Mouse (Mus musculus) neural tube, embryonic 10.5 days (tissue): ENCODE measurements around the gene Gipc3.

Experiments used
- DNase-seq: peaks from one replicate; pipeline ENCODE4 v3.0.0-alpha.2; 2017; ENCODE audit warnings: low spot score; ENCODE audit errors: extremely low spot score

Gene Gipc3

DNA sequence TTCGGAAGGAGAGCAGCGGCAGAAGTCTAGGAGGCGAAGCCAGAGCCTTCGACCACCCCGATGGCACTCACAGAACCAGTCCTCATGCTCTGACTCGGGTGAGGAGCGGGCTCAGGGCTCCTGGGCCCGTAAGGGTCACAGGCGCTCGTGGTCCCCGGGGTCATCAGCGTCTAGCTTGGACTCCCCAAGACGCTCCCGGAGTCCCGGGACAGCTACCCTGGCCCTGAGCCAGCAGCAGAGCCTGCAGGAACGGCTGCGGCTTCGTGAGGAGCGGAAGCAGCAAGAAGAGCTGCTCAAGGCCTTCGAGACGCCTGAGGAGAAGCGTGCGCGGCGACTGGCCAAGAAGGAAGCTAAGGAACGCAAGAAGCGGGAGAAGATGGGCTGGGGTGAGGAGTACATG lies 20.6 kb downstream of the Gipc3 start:
- DNase-seq = no peak

- no peak for DNase-seq
Measured at GRCm38 (mm10) chr10:81321436-81321835, 21.6 kb downstream of the Gipc3 start.

DNA sequence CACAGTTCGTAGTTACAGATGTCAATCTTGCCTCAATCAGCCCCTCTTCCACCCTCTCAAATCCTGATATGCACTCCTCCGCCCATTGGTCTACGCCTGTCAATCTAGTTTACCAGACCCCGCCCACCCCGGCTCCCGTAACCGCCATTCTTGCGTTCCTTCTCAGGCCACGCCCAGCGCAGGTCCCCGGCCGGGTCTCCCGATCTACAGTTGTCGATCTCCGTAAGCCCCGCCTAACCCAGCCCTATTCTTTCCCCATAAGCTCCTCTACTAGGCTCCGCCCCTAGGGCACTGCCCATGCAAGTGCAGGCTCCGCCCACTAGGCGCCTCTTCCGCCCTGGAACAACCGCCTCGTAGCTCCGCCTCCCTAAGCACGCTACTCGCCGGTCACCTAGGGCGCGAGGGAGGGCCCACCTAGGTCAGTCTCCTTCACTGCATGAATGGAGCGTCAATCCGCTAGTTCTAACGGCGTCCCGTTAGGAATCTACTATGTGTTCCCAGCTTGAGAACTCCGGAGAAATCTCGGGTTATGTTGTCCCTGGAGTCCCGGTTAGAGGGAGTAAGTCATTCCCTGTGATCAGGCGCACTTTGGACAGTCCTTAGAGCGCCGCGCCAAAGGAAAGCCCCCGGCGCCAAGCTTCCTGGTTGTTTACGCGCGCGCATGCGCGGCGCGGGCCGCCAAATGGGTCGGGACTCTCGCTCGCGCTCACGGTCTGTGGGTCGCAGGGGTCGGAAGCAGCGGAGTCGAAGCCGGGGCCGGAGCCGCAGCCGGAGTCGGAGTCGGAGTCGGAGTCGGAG lies 22.3 kb downstream of the Gipc3 start, which contains the start of gene Cactin:
Gene Cactin (plus strand): TSS at position 554 of the 798 bp plus-strand sequence.
- peak; percentile 98 for DNase-seq

DNA sequence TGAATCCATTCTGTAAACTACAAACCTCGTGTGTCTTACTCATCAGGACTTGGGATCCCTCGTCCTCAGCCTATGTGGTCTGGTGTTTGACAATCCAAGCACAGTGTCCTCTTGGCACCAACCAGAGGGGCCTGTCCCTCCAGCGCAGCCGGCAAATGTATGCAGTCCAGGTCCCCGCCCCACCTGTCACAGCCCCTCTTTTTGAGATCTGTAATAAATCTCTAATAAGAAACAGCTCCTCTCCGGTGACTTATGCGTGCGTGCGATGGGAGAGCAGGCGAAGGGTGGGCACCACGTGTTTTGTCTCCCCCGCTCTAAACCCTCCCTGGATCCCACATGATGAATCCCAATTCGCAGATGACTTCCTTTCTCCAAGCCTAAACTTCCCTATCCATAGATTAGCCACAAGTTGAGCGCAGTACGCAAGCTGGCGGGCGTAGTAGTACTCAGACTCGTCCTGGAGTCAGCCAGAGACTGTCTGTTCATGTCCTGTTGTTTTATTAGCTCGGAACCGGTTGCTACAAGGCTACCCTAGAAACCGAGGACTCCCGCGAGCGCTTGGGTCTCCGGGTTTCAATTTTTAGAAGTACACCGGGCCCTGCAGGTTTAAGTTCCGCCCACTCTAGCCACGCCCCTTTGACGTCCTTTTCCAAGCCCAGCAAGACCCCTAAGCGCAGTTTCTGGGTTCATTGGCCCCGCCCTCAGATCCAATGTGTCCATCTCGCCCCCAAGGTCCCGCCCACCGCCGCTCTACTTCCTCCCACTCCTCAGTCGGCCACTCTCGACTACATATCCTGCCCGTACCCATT lies 23.1 kb downstream of the Gipc3 start:
- peak; percentile 97 for DNase-seq

- DNase-seq = no peak
Measured at GRCm38 (mm10) chr10:81319330-81319699, 23.8 kb downstream of the Gipc3 start.

DNA sequence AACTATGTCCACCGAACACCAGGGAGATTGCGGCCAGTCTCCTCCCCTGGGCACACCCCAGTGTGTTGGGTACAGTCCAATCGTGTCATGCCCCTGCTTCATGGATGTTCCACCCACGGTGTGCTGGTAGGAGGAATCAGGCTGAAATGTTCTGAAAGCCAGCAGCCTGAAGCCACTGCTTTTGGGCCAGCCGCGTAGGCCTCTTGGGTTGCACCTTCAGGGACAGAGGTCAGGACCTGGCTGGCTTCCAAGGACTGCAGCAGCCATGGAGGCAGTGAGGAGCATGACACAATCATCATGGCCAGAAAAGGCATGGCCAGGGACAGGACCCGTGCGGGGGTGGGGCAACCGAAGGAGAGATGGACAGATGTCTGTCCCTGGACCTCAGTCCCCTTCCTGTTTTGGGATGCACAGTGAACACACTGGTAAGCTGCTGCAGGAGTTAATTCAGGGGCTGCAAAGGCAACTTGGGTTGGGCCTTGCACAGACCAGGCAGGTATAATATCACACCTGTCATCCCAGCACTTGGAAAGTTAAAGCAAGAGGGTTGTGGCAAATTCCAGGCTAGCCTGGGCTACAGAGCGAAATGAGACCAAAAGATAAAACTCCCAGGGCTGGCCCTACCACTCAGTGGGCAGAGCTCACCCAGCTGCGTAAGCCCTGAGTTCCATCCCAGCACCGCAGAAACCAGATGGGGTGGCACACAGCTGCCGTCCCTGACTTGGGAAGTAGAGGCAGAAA lies 24.3 kb downstream of the Gipc3 start:
- no peak for DNase-seq

GRCm38 (mm10) chr10:81317273-81317672 lies 25.8 kb downstream of the Gipc3 start:
- DNase-seq = no peak

GRCm38 (mm10) chr10:81316338-81317060 lies 26.6 kb downstream of the Gipc3 start:
- DNase-seq = no peak

- DNase-seq = no peak
Measured at GRCm38 (mm10) chr10:81315587-81315986, 27.5 kb downstream of the Gipc3 start.

DNA sequence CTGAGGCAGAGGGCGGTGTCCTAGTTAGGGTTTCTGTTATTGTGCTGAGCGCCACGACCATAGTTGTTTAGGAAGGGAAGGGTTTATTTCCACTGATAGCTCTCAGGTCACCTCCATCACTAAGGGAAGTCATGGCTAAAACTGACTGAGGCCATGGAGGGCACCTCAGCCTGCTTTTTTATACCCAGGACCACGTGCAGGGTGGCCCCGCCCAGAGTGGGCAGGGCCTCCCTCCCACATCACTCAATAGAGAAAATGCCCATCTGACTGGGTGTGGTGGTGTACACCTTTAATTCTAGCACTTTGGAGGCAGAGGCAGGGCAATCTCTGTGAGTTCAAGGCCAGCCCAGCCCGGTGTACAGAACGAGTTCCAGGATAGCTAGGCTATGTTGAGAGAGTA lies 28.9 kb downstream of the Gipc3 start:
- no peak for DNase-seq

DNA sequence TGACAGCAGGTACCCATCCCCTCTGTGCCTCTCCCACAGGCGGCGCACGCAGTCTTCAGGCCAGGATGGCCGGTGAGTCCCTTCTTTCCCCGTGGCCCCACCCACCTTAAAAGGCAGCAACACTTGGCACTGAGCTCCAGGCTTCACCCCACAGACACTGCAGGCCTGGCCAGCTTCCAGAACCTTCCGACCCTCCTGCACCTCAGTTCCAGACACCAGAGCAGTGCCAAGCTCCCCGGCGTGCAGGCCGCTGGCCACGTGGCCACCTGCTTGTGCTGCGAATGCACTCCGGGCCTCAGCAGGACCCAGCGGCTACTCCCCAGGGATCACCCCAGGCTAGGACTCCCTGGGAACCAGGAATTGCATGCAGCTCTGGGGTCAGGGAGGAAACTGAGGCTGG lies 29.5 kb downstream of the Gipc3 start:
- DNase-seq = no peak

GRCm38 (mm10) chr10:81309571-81309970 lies 33.5 kb downstream of the Gipc3 start:
- no peak for DNase-seq

DNA sequence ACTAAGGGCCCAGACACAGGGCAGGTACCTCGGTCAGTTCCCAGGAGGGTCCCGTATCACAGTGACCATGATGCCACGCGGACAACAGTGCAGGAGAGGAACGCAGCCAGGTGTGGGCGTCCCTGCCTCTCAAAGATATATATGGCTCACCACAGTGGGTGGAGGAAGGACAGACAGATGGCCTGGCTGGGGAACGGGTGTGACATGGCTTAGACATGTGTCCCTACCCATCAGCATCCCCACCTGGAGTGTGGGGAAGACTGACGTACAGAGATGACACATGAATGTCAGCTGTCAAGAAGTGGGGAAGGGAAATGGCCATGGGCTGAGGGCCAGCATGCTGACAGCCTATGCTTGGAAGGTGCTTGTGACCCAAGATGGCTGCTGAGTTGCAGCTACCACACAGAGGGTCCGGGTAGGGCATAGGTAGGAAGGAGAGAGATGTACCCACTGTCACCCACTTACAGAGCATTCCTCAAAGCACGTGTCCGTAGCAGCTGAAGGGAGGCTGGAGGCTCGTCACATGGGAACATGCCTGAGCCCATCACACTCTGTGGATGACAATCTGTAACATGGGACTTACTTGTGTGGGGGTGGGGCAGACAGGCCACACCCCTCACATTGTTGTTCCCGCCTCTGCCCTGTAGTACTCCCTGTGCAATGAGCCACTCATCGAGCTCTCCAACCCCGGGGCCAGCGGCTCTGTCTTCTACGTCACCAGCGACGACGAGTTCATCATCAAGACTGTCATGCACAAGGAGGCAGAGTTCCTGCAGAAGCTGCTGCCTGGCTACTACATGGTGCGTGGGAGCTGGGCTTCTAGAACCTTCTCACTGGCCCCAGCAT lies 36.0 kb downstream of the Gipc3 start:
- DNase-seq = no peak

DNA sequence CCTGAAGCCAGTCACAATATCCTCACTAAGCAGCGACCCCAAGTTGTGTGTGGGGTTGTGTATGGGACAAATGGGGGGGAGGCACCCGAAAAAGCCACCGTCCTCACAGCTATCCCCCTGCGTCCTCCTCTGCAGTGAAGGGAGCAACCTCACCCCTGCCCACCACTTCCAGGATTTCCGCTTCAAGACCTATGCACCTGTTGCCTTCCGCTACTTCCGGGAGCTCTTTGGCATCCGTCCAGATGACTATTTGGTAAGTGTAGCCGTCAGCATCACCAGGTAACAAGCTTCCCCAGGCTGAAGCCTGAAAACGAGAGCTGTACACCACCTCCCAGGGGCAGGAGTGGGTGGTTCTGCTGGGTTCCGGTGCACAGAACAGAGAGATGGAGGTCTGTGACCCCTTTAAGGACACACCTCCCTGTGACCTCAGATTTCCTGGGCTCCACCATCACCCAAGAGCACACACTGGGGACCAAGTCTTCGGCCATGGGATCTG lies 36.8 kb downstream of the Gipc3 start:
- no peak for DNase-seq

DNA sequence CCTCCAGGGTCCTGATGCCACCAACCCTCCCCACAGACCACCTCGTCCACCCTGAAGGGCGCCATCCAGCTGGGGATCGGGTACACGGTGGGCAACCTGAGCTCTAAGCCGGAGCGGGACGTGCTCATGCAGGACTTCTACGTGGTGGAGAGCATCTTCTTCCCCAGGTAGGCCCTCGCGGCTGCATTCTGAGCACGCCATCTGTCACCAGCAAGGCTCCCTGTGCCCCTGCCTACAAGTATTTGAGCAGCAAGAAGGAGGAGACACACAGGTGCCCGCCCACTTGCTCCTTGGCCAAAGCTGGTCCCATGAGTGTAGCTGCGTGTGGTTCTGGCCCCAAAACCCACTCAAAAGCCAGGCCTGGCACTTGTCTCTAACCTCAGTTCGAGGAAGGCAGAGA lies 37.4 kb downstream of the Gipc3 start:
- no peak for DNase-seq

DNA sequence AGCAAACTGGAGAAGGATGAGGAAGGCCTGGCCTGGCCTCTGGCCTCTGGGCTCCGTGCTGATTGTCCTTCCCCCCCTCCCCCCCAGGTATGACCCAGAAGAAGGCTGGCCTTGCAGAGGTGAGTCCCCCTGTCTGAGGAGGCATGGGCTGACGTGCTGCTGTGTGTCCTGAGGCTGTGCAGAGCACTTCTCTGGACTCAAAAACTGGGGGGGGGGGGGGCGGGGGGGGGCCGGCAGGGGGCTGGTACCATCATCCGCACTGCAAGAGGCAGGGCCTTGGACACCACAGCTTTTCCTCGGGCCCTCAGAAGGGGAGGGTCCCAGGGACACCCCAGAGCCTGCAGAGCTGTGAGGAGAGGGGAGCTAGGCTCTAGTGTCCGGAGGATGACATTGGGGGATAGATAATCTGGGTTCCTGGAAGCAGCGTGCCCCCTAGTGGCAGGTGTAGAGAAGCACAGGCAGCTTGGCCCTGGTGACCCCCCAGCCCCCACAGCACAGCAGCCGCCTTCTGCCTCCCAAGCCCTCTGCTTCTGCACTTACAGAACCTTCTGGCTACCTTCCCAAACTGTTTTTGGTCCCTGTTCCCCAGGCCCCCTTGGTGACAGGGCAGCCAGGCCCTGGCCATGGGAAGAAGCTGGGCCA lies 38.3 kb downstream of the Gipc3 start:
- peak; percentile 55 for DNase-seq

DNA sequence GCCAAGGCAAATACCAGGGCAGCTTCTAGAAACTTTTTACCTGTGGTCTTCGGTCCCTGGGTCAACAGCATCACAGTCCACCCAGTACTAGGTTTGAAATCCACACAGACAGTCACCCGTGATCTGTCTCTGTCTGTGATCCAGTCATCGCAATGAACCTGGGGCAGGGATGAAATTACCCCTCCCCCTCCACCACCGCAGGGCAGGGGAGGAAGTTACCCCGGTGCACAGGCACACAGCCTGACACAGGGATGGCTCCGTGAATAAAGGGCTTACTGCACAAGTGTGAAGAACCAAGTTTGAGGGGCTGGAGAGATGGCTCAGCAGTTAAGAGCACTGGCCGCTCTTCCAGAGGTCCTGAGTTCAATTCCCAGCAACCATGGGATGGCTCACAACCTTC lies 39.3 kb downstream of the Gipc3 start:
- DNase-seq = no peak

GRCm38 (mm10) chr10:81303258-81303657 lies 39.8 kb downstream of the Gipc3 start:
- DNase-seq = no peak

DNA sequence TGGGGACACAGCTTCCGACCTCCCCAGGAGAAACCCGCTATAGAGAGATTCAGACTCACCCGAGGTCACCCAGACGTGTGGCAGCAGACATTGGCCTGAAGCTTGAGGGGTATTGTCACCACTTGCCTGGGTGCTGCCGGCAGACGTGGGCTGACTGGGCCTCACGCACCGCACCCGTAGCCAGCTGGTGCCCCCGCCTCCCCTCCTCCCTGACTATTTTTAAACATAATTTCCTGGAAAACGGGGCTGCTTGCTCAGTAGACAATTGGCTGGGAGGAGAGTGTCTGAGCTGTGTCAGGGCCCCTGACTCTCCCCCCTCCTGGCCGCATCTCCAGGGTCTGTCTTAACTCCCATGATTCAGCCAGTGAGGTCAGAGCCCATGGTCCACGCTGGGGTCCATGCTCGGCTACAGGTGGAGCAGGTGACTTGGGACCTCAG lies 40.3 kb downstream of the Gipc3 start:
- no peak for DNase-seq

DNA sequence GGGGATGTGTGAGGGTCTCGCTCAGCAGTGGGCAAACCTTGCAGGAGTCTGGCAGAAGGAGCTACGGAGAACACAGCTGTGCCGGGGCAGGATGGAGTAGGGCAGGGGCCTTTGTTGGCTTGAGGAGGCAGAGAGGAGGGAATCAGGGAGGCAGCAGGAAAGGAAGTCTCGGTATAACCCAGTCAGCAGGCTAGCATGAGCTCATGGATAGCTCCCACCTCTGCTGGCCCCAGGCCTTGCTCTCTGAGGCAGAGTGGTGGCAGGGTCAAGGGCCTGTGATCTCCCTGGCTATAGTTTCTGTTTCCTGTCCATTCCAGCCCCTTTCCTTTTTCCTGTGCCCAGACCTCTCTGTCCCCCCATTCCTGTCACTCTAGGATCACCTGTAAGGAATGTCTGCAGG lies 40.8 kb downstream of the Gipc3 start:
- DNase-seq = no peak
